In genomic region chr7:5052931-5053343, GRCm38 (mm10) we compare ENCODE assay signal across 8 mouse cellular contexts. TPM values are rescaled to one million over a fixed set of nuclear protein-coding genes. Genes with fewer than 3 reads are reported as not detected.
A peak's percentile ranks its signal among the peaks of the same experiment; 100 is the strongest.
DNase-seq lines count a peak whose midpoint lies in the region; ATAC-seq and TF ChIP-seq lines count a peak whose summit lies in the region.
"Had no signal": no experiment of that assay in that cellular context is flagged by ENCODE, and none has a peak within 500 bp of the region (broad histone marks: within the 10 kb centered on the region; RNA-seq: fewer than 3 reads in every experiment).

No protein-coding gene starts in this region.

- H3K9ac ChIP-seq in embryonic facial prominence, embryonic 13.5 days, result peak overlapping the region; percentile 90
- H3K9ac ChIP-seq in intestine, embryonic 14.5 days (ENCODE audit: low read length), result peak overlapping the region; percentile 34; the same call in 1 of the 2 replicates
- peak overlapping the region; percentile 85 for H3K9ac ChIP-seq in neural tube, embryonic 15.5 days (replicated peaks)

- peak overlapping the region; percentile 95 for H3K27ac ChIP-seq in left cerebral cortex, adult 2 months
- no peak overlapping the region for H3K27ac ChIP-seq in embryonic facial prominence, embryonic 13.5 days
- H3K27ac ChIP-seq in intestine, embryonic 14.5 days (ENCODE audit: low read depth), result no peak overlapping the region
- peak overlapping the region; percentile 52 for H3K27ac ChIP-seq in neural tube, embryonic 15.5 days (replicated peaks)
- H3K27ac ChIP-seq: macrophage had no signal

- peaks cover 51% of the 10 kb centered on the region for H3K27me3 ChIP-seq in embryonic facial prominence, embryonic 13.5 days
- H3K27me3 ChIP-seq in intestine, embryonic 14.5 days (replicated peaks; ENCODE audit: control insufficient read depth, insufficient read depth, low read length), result peaks cover 59% of the 10 kb centered on the region
- peaks cover 24% of the 10 kb centered on the region for H3K27me3 ChIP-seq in neural tube, embryonic 15.5 days (replicated peaks)

- peak overlapping the region; percentile 67 for H3K4me3 ChIP-seq in left cerebral cortex, adult 2 months
- H3K4me3 ChIP-seq in embryonic facial prominence, embryonic 13.5 days, result peak overlapping the region; percentile 77
- peak overlapping the region; percentile 76 for H3K4me3 ChIP-seq in intestine, embryonic 14.5 days (ENCODE audit: low read depth, low read length)
- peak overlapping the region; percentile 66 for H3K4me3 ChIP-seq in neural tube, embryonic 15.5 days (replicated peaks)

- intact Hi-C loops in left cerebral cortex, adult 2 months (cut with DNase I), result loop anchor here (10.0 kb wide), 2 partner anchors 208 to 498 kb away; partner anchors contain the start of gene Shisa7
- intact Hi-C loops in left cerebral cortex, postnatal 14 days (cut with DNase I), result no loop called here

- H3K9me3 ChIP-seq in embryonic facial prominence, embryonic 13.5 days, result no peaks in the 10 kb centered on the region
- no peaks in the 10 kb centered on the region for H3K9me3 ChIP-seq in intestine, embryonic 14.5 days (ENCODE audit: control insufficient read depth, low read length)
- H3K9me3 ChIP-seq in neural tube, embryonic 15.5 days (replicated peaks), result no peaks in the 10 kb centered on the region

- TF ChIP-seq CTCF in left cerebral cortex, adult 2 months (IDR thresholded peaks at IDR 0.05), result no peak

- H3K36me3 ChIP-seq in embryonic facial prominence, embryonic 13.5 days, result no peaks in the 10 kb centered on the region
- no peaks in the 10 kb centered on the region for H3K36me3 ChIP-seq in intestine, embryonic 14.5 days (ENCODE audit: control insufficient read depth, insufficient read depth, low read length)
- no peaks in the 10 kb centered on the region for H3K36me3 ChIP-seq in neural tube, embryonic 15.5 days

- H3K4me1 ChIP-seq in embryonic facial prominence, embryonic 13.5 days, result peaks cover 50% of the 10 kb centered on the region
- peaks cover 33% of the 10 kb centered on the region for H3K4me1 ChIP-seq in intestine, embryonic 14.5 days (replicated peaks; ENCODE audit: control insufficient read depth, insufficient read depth, low read length)
- H3K4me1 ChIP-seq in neural tube, embryonic 15.5 days, result peaks cover 67% of the 10 kb centered on the region

- 4% methylated on average over 45 of the region's 45 CpGs for WGBS in embryonic facial prominence, embryonic 13.5 days
- WGBS in intestine, embryonic 14.5 days, result 5% methylated on average over 45 of the region's 45 CpGs
- WGBS in neural tube, embryonic 15.5 days, result 3% methylated on average over 44 of the region's 45 CpGs

- peak overlapping the region; percentile 87 for H3K4me2 ChIP-seq in embryonic facial prominence, embryonic 13.5 days
- H3K4me2 ChIP-seq in intestine, embryonic 14.5 days (ENCODE audit: low read length), result peak overlapping the region; percentile 92
- peak overlapping the region; percentile 92 for H3K4me2 ChIP-seq in neural tube, embryonic 15.5 days

- ATAC-seq in embryonic facial prominence, embryonic 13.5 days (ENCODE audit: insufficient number of reproducible peaks, insufficient read depth, low FRiP score, low TSS enrichment, low read depth), result no peak
- ATAC-seq in intestine, embryonic 14.5 days (replicated peaks; ENCODE audit: low FRiP score, low TSS enrichment, low read depth), result no peak
- ATAC-seq in neural tube, embryonic 15.5 days (ENCODE audit: low FRiP score), result no peak

- peak in 1 of 2 experiments; percentile 32 for DNase-seq in left cerebral cortex, adult 2 months (ENCODE audit: extremely low spot score in 1 of 2, low spot score in 2 of 2)
- no peak for DNase-seq in left cerebral cortex, postnatal 14 days (ENCODE audit: low spot score in 2 of 2)
- DNase-seq in intestine, embryonic 14.5 days (ENCODE audit: low spot score), result peak; percentile 57
- DNase-seq in Muller cell, postnatal 12 days (ENCODE audit: inconsistent ontology term), result no peak
- DNase-seq in layer of hippocampus, postnatal 10 days (ENCODE audit: low spot score in 2 of 2), result no peak

RNA-seq across cellular contexts. Expression of gene Zfp580, which starts 1.6 kb away (rescaled TPM):
- 10 to 100 TPM; 30.5 to 32.5 TPM for total RNA-seq in left cerebral cortex, adult 2 months (2021)
- 10 to 100 TPM; 56.1 to 62.8 TPM for total RNA-seq in left cerebral cortex, postnatal 14 days (2021)
- 44.7 and 45.9 TPM in 2 replicates for polyA plus RNA-seq in embryonic facial prominence, embryonic 13.5 days (2015; fragmentation: Nextera tagmentation; extraction: Ambion mirVana)
- polyA plus RNA-seq in intestine, embryonic 14.5 days (2014; fragmentation: Nextera tagmentation; extraction: Ambion mirVana), result 38.3 and 40.1 TPM in 2 replicates
- polyA plus RNA-seq in neural tube, embryonic 15.5 days (2015; fragmentation: Nextera tagmentation; extraction: Ambion mirVana), result 90.7 and 101 TPM in 2 replicates
- 10 to 100 TPM; 74.9 to 80.4 TPM for total RNA-seq in layer of hippocampus, postnatal 10 days (2021)

RNA-seq across cellular contexts. Expression of gene U2af2, which starts 9.0 kb away (rescaled TPM):
- 100 to 1,000 TPM; 183 to 187 TPM for total RNA-seq in left cerebral cortex, adult 2 months (2021)
- total RNA-seq in left cerebral cortex, postnatal 14 days (2021), result 100 to 1,000 TPM; 166 to 173 TPM
- 137 and 155 TPM in 2 replicates for polyA plus RNA-seq in embryonic facial prominence, embryonic 13.5 days (2015; fragmentation: Nextera tagmentation; extraction: Ambion mirVana)
- 129 and 133 TPM in 2 replicates for polyA plus RNA-seq in intestine, embryonic 14.5 days (2014; fragmentation: Nextera tagmentation; extraction: Ambion mirVana)
- 94.2 and 105 TPM in 2 replicates for polyA plus RNA-seq in neural tube, embryonic 15.5 days (2015; fragmentation: Nextera tagmentation; extraction: Ambion mirVana)
- total RNA-seq in layer of hippocampus, postnatal 10 days (2021), result 100 to 1,000 TPM; 174 to 184 TPM

RNA-seq across cellular contexts. Expression of gene Zfp784, which starts 14.7 kb away (rescaled TPM):
- 1 to 10 TPM; 4.2 to 5.5 TPM for total RNA-seq in left cerebral cortex, adult 2 months (2021)
- 1 to 10 TPM; 5.4 TPM for total RNA-seq in left cerebral cortex, postnatal 14 days (2021)
- 5.6 and 5.9 TPM in 2 replicates for polyA plus RNA-seq in embryonic facial prominence, embryonic 13.5 days (2015; fragmentation: Nextera tagmentation; extraction: Ambion mirVana)
- polyA plus RNA-seq in intestine, embryonic 14.5 days (2014; fragmentation: Nextera tagmentation; extraction: Ambion mirVana), result 4.8 and 6.3 TPM in 2 replicates
- polyA plus RNA-seq in neural tube, embryonic 15.5 days (2015; fragmentation: Nextera tagmentation; extraction: Ambion mirVana), result 7.7 and 9.0 TPM in 2 replicates
- total RNA-seq in layer of hippocampus, postnatal 10 days (2021), result 1 to 10 TPM; 5.4 to 5.8 TPM

RNA-seq across cellular contexts. Expression of gene 4632433K11Rik, which starts 19.0 kb away (rescaled TPM):
- not detected for total RNA-seq in left cerebral cortex, adult 2 months (2021)
- total RNA-seq in left cerebral cortex, postnatal 14 days (2021), result not detected
- polyA plus RNA-seq in embryonic facial prominence, embryonic 13.5 days (2015; fragmentation: Nextera tagmentation; extraction: Ambion mirVana), result not detected in 2 replicates
- not detected in 2 replicates for polyA plus RNA-seq in intestine, embryonic 14.5 days (2014; fragmentation: Nextera tagmentation; extraction: Ambion mirVana)
- not detected in 2 replicates for polyA plus RNA-seq in neural tube, embryonic 15.5 days (2015; fragmentation: Nextera tagmentation; extraction: Ambion mirVana)
- total RNA-seq in layer of hippocampus, postnatal 10 days (2021), result not detected

RNA-seq across cellular contexts. Expression of gene Epn1, which starts 27.1 kb away (rescaled TPM):
- 100 to 1,000 TPM; 470 to 471 TPM for total RNA-seq in left cerebral cortex, adult 2 months (2021)
- total RNA-seq in left cerebral cortex, postnatal 14 days (2021), result 100 to 1,000 TPM; 429 to 432 TPM
- 63.8 and 70.5 TPM in 2 replicates for polyA plus RNA-seq in embryonic facial prominence, embryonic 13.5 days (2015; fragmentation: Nextera tagmentation; extraction: Ambion mirVana)
- 57.8 and 65.1 TPM in 2 replicates for polyA plus RNA-seq in intestine, embryonic 14.5 days (2014; fragmentation: Nextera tagmentation; extraction: Ambion mirVana)
- 92.5 and 105 TPM in 2 replicates for polyA plus RNA-seq in neural tube, embryonic 15.5 days (2015; fragmentation: Nextera tagmentation; extraction: Ambion mirVana)
- 100 to 1,000 TPM; 402 to 408 TPM for total RNA-seq in layer of hippocampus, postnatal 10 days (2021)

Comparison
In these comparisons a context has a peak if more than half of its experiments do, and no peak if none do; other contexts are left out.
1. H3K27ac ChIP-seq: peak in left cerebral cortex, adult 2 months (single experiment) and neural tube, embryonic 15.5 days (single experiment); none in embryonic facial prominence, embryonic 13.5 days (single experiment) and intestine, embryonic 14.5 days (single experiment).
2. H3K9ac ChIP-seq: peak in every context shown above with its lines; median percentile 90 in embryonic facial prominence, embryonic 13.5 days; 85 in neural tube, embryonic 15.5 days; 34 in intestine, embryonic 14.5 days.
3. Peak in every context shown above with its lines, with median percentiles within 50 percentile points of each other: H3K4me3 ChIP-seq and H3K4me2 ChIP-seq.